Mouse (Mus musculus): ENCODE results near the gene Ppp5c.

Ppp5c gene

GRCm38 (mm10) chr7:17017036-17017435 lies 10.7 kb downstream of the Ppp5c start:
- peak; percentile 86 for DNase-seq (ENCODE audit: low spot score)

- no peak for DNase-seq (ENCODE audit: low spot score)
Observed at GRCm38 (mm10) chr7:17015381-17015780, 12.3 kb downstream of the Ppp5c start.

GRCm38 (mm10) chr7:17011909-17012590 lies 15.7 kb downstream of the Ppp5c start:
- DNase-seq (ENCODE audit: low spot score) = no peak

- DNase-seq (ENCODE audit: low spot score) = no peak
Observed at GRCm38 (mm10) chr7:17010010-17010347, 17.7 kb downstream of the Ppp5c start.

GRCm38 (mm10) chr7:17009326-17010009 lies 18.3 kb downstream of the Ppp5c start:
- no peak for DNase-seq (ENCODE audit: low spot score)

GRCm38 (mm10) chr7:17007300-17007699 lies 20.4 kb downstream of the Ppp5c start:
- no peak for DNase-seq (ENCODE audit: low spot score)

- no peak for DNase-seq (ENCODE audit: low spot score)
Observed at GRCm38 (mm10) chr7:17004716-17005115, 23.0 kb downstream of the Ppp5c start.

- no peak for DNase-seq (ENCODE audit: low spot score)
Observed at GRCm38 (mm10) chr7:17003230-17003960, 24.3 kb downstream of the Ppp5c start.

- peak; percentile 72 for DNase-seq (ENCODE audit: low spot score)
Observed at GRCm38 (mm10) chr7:17002375-17003195, 25.1 kb downstream of the Ppp5c start.

GRCm38 (mm10) chr7:16999650-17000049 lies 28.1 kb downstream of the Ppp5c start:
- DNase-seq (ENCODE audit: low spot score) = peak; percentile 83

GRCm38 (mm10) chr7:16999233-16999632 lies 28.5 kb downstream of the Ppp5c start:
- no peak for DNase-seq (ENCODE audit: low spot score)

- DNase-seq (ENCODE audit: low spot score) = no peak
Observed at GRCm38 (mm10) chr7:16995345-16995744, 32.4 kb downstream of the Ppp5c start.

GRCm38 (mm10) chr7:16994400-16994799 lies 33.3 kb downstream of the Ppp5c start:
- DNase-seq (ENCODE audit: low spot score) = no peak

GRCm38 (mm10) chr7:16993651-16994399 lies 33.9 kb downstream of the Ppp5c start:
- peak; percentile 91 for DNase-seq (ENCODE audit: low spot score)

GRCm38 (mm10) chr7:16992451-16992807 lies 35.3 kb downstream of the Ppp5c start, which contains the start of gene Ccdc8:
Gene Ccdc8, plus strand, starts transcription at chr7:16992708.
- DNase-seq (ENCODE audit: low spot score) = no peak

- peak; percentile 68 for DNase-seq (ENCODE audit: low spot score)
Observed at GRCm38 (mm10) chr7:16991681-16992450, 35.9 kb downstream of the Ppp5c start.

GRCm38 (mm10) chr7:16990006-16990744 lies 37.5 kb downstream of the Ppp5c start:
- peak; percentile 20 for DNase-seq (ENCODE audit: low spot score)

- DNase-seq (ENCODE audit: low spot score) = peak; percentile 67
Observed at GRCm38 (mm10) chr7:16988405-16988804, 39.3 kb downstream of the Ppp5c start.

GRCm38 (mm10) chr7:16987541-16988149 lies 40.1 kb downstream of the Ppp5c start:
- DNase-seq (ENCODE audit: low spot score) = no peak
